Mouse (Mus musculus) kidney, postnatal 25 days (tissue): Measurements from ENCODE around the gene Tepsin.

Experiments used
- DNase-seq, 2 experiments: peaks; one replicate each; pipeline ENCODE4 v3.0.0; 2021; ENCODE audit warnings: mixed read lengths in 2 of 2

Tepsin gene

GRCm38 (mm10) chr11:120110554-120110953, 12.0 kb upstream of the Tepsin start:
- no peak for DNase-seq

- DNase-seq = peak in 1 of 2 experiments; percentile 48
These were observed 11.2 kb upstream of the Tepsin start for GRCm38 (mm10) chr11:120109558-120110210.

- peak; percentile 49 to 91 for DNase-seq
These were observed 9.3 kb upstream of the Tepsin start for GRCm38 (mm10) chr11:120107796-120108195.

- no peak for DNase-seq
These were observed 8.5 kb upstream of the Tepsin start for GRCm38 (mm10) chr11:120107026-120107425.

GRCm38 (mm10) chr11:120103431-120103997, 5.0 kb upstream of the Tepsin start:
- no peak for DNase-seq

- peak; percentile 82 to 85 for DNase-seq
These were observed 2.5 kb upstream of the Tepsin start for GRCm38 (mm10) chr11:120101036-120101435.

GRCm38 (mm10) chr11:120092817-120093591, 5.5 kb downstream of the Tepsin start:
- DNase-seq = no peak

- no peak for DNase-seq
These were observed 7.9 kb downstream of the Tepsin start for GRCm38 (mm10) chr11:120090661-120091060.

- peak; percentile 99 for DNase-seq
These were observed 11.8 kb downstream of the Tepsin start, which contains the start of gene Cep131 for GRCm38 (mm10) chr11:120086702-120087152. TSS of gene Cep131 (minus strand) at chr11:120086827.

- peak in 1 of 2 experiments; percentile 22 for DNase-seq
These were observed 12.5 kb downstream of the Tepsin start for GRCm38 (mm10) chr11:120085891-120086627.

- no peak for DNase-seq
These were observed 18.2 kb downstream of the Tepsin start for GRCm38 (mm10) chr11:120080282-120080681.

- DNase-seq = no peak
These were observed 22.3 kb downstream of the Tepsin start for GRCm38 (mm10) chr11:120076191-120076590.

- no peak for DNase-seq
These were observed 25.4 kb downstream of the Tepsin start for GRCm38 (mm10) chr11:120072986-120073647.

- no peak for DNase-seq
These were observed 26.7 kb downstream of the Tepsin start for GRCm38 (mm10) chr11:120071731-120072320.

GRCm38 (mm10) chr11:120071065-120071464, 27.5 kb downstream of the Tepsin start:
- no peak for DNase-seq

- no peak for DNase-seq
These were observed 28.1 kb downstream of the Tepsin start for GRCm38 (mm10) chr11:120070286-120070930.

- DNase-seq = no peak
These were observed 29.3 kb downstream of the Tepsin start for GRCm38 (mm10) chr11:120069261-120069660.

GRCm38 (mm10) chr11:120067834-120068233, 30.7 kb downstream of the Tepsin start:
- DNase-seq = no peak

GRCm38 (mm10) chr11:120065291-120065690, 33.2 kb downstream of the Tepsin start:
- DNase-seq = peak; percentile 78 to 84

- no peak for DNase-seq
These were observed 33.9 kb downstream of the Tepsin start for GRCm38 (mm10) chr11:120064668-120065040.

GRCm38 (mm10) chr11:120064006-120064667, 34.4 kb downstream of the Tepsin start:
- no peak for DNase-seq
